Mouse (Mus musculus) kidney, embryonic 16.5 days (tissue): Measurements from ENCODE around the gene Med7. TPM values are rescaled to one million over a fixed set of nuclear protein-coding genes. Genes with fewer than 3 reads are reported as not detected.
"Not testable (repeated sequence)": the region's sequence is repeated elsewhere in the genome, so short reads cannot be mapped to it uniquely, and the experiment has no call there.

Source experiments
- ATAC-seq: fragments of 200-750 bp; cut with Nextera tagmentation; 2 replicates; pipeline ENCODE4 v1.8.0; 2017; ENCODE audit warnings: moderate TSS enrichment; ENCODE audit not compliant: low FRiP score, low TSS enrichment
- H3K27ac ChIP-seq: fragments of 300-500 bp; sonication (generic); 2 replicates; pipeline ENCODE4 v1.5.1; 2014; ENCODE audit warnings: low read length
- H3K27me3 ChIP-seq: fragments of 300-500 bp; sonication (generic); 2 replicates; pipeline ENCODE4 v1.6.1; 2014; ENCODE audit warnings: low read length, control low read depth, mixed read lengths; ENCODE audit not compliant: insufficient read depth
- H3K36me3 ChIP-seq: fragments of 300-500 bp; sonication (generic); 2 replicates; pipeline ENCODE4 v1.6.1; 2014; ENCODE audit warnings: low read length, control low read depth, mixed read lengths; ENCODE audit not compliant: insufficient read depth
- H3K4me1 ChIP-seq: fragments of 300-500 bp; sonication (generic); 2 replicates; pipeline ENCODE4 v1.6.1; 2014; ENCODE audit warnings: low read length, control low read depth, mixed read lengths; ENCODE audit not compliant: insufficient read depth
- H3K4me2 ChIP-seq: fragments of 300-500 bp; sonication (generic); replicated peaks from 2 replicates; pipeline ENCODE4 v1.6.1; 2014; ENCODE audit warnings: low read depth, low read length
- H3K4me3 ChIP-seq: fragments of 300-500 bp; sonication (generic); 2 replicates; pipeline ENCODE4 v1.5.1; 2014; ENCODE audit warnings: mild to moderate bottlenecking, low read length
- H3K9ac ChIP-seq: fragments of 300-500 bp; sonication (generic); replicated peaks from 2 replicates; pipeline ENCODE4 v1.6.1; 2014; ENCODE audit warnings: low read length
- H3K9me3 ChIP-seq: fragments of 300-500 bp; sonication (generic); 2 replicates; pipeline ENCODE4 v1.6.1; 2016; ENCODE audit warnings: low read length, control low read depth
- WGBS: fragments of 180-500 bp; shearing (Covaris S2); extraction: QIAGEN DNeasy Blood & Tissue Kit; methylation state at CpG from one replicate; pipeline ENCODE4 v1.1.7; 2014; 5-methylcytosine and 5-hydroxymethylcytosine counted together
- polyA plus RNA-seq: library from polyadenylated mRNA; unstranded; fragments of >200 nt; fragmentation: Nextera tagmentation; extraction: Ambion mirVana; gene quantifications from 2 replicates; pipeline ENCODE4 v1.2.1, GENCODE M21; 2015

The Med7 gene
- polyA plus RNA-seq, 1 experiment from 2014 or later = 76.7 TPM

DNA sequence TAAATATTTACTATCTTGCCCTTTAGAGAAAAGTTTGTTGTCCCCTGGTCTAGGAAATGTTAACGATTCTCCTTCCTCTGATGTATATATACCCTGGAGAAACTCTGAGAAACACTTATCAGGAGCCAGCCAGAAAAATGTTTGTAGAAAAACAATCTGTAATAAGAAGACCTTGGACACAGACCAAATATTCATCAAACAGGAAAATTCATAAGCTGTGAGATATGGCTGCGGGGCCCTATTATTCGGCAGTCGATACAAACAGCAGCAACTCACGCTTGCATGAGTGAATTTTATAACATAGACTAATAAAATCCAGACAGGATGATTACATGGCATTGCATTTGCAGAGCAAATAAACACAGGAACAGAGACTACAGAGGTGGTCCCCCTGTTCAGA is 17.9 kb upstream of the Med7 start:
- Histone ChIP-seq H3K36me3 (no peaks in the 10 kb centered on the region), H3K27me3 (no peaks in the 10 kb centered on the region), H3K4me1 (no peaks in the 10 kb centered on the region), H3K27ac (no peak overlapping the region), H3K4me2 (no peak overlapping the region), H3K4me3 (no peak overlapping the region), H3K9ac (no peak overlapping the region), H3K9me3 (no peaks in the 10 kb centered on the region)
- ATAC-seq = no peak
- WGBS = 63% methylated on average over 5 of the region's 5 CpGs

DNA sequence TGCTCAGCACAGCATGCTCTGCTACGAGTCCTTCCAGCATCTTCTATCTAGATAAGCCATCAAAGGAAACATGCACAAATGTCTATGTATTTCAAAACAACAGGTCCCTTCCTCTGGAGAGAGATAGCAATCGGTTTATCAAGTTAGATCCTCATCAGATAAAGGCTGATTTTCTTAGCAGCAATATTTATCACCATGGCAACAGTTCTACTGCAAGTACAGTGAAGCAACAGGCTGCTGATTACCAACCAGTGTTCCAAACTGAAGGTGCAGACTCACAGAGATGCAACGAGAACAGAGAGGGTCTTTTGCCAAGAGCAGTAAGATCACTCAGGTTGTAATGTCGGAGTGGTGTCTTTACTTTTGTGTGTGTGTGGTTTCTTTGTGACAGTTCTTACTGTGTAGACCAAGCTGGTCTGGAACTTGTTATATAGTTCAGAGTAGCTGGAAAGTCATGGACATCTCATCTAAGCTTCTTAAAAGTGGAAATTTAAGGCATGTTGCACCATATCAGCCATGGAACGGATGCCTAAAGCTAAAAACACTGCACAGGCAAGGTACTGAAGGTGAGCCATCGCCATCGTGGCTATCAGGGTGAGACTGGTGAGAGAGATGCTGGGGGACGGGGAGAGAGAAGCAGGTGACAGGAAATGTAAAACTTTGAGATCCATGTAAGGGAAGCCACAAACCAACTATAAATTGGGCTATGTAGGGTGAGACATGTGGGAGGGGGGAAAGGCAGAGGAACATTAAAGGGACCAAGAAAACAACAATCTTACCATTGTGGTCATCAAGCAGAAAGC is 15.4 kb upstream of the Med7 start:
- Histone ChIP-seq H3K4me1 (no peaks in the 10 kb centered on the region), H3K9me3 (no peaks in the 10 kb centered on the region), H3K4me3 (no peak overlapping the region), H3K36me3 (no peaks in the 10 kb centered on the region), H3K9ac (no peak overlapping the region), H3K4me2 (no peak overlapping the region), H3K27ac (no peak overlapping the region), H3K27me3 (no peaks in the 10 kb centered on the region)
- 78% methylated on average over 8 of the region's 8 CpGs for WGBS
- ATAC-seq = no peak

DNA sequence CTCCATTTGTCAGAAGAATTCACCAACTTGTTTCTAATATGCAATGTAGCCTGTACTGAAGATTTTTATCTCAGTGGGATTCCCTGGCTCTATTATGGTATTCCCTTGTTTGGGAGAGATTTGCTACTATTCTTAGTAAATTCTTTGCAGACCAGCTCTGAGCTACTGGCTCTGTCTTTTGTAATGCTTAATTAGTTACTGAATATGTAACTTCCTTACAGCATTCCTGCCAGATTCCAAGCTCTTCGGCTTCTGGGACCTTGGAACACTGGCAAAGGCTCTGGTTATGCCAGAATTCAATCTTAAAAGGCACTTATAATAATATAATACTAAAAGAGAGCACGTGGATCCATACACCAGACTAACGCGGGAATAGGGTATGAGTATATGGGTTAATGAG is 8.6 kb upstream of the Med7 start:
- not testable (repeated sequence) for H3K27ac ChIP-seq, H3K4me3 ChIP-seq, H3K4me1 ChIP-seq, H3K27me3 ChIP-seq, ATAC-seq, H3K36me3 ChIP-seq, H3K4me2 ChIP-seq, H3K9me3 ChIP-seq, H3K9ac ChIP-seq
- 42% methylated on average over 4 of the region's 4 CpGs for WGBS

- Histone ChIP-seq H3K27me3 (no peaks in the 10 kb centered on the region), H3K4me1 (no peaks in the 10 kb centered on the region), H3K9me3 (no peaks in the 10 kb centered on the region), H3K4me3 (no peak overlapping the region), H3K4me2 (no peak overlapping the region), H3K27ac (no peak overlapping the region), H3K9ac (no peak overlapping the region), H3K36me3 (no peaks in the 10 kb centered on the region)
- no peak for ATAC-seq
- WGBS = 96% methylated on average over 2 of the region's 2 CpGs
Measured at GRCm38 (mm10) chr11:46430123-46430522, 6.6 kb upstream of the Med7 start.

- H3K36me3 ChIP-seq = no peaks in the 10 kb centered on the region
- H3K27ac ChIP-seq = no peak overlapping the region
- peaks cover 2% of the 10 kb centered on the region for H3K4me1 ChIP-seq
- 14% methylated on average over 3 of the region's 3 CpGs for whole genome bisulfite sequencing
- no peaks in the 10 kb centered on the region for H3K27me3 ChIP-seq
- no peaks in the 10 kb centered on the region for H3K9me3 ChIP-seq
- no peak overlapping the region for H3K4me2 ChIP-seq
- no peak overlapping the region for H3K4me3 ChIP-seq
- H3K9ac ChIP-seq = no peak overlapping the region
- peak; percentile 84 for ATAC-seq
Measured at GRCm38 (mm10) chr11:46431129-46431528, 5.6 kb upstream of the Med7 start.

DNA sequence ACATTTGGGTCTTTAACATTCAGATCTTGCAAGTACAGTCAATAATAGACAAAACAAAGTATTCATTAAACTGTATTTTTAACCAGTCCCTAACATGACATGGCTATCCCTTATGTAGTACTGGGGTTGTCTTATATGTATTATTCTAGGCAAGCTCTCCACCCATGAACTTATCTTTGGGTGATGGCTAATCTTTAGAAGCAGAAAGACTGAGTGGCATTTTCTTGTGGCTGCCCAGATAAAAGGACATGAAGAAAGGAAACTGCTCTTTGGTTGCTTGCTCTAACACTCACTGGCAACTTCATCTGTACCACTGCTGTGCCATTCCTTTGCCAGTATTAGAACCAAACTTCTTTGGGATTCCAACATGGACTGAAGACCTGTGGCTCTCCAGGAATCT is 1.4 kb upstream of the Med7 start:
- Histone ChIP-seq H3K9me3 (no peaks in the 10 kb centered on the region), H3K27me3 (no peaks in the 10 kb centered on the region), H3K9ac (no peak overlapping the region), H3K4me2 (no peak overlapping the region), H3K27ac (no peak overlapping the region), H3K4me1 (peaks cover 9% of the 10 kb centered on the region), H3K4me3 (no peak overlapping the region), H3K36me3 (peaks cover 8% of the 10 kb centered on the region)
- ATAC-seq = no peak

DNA sequence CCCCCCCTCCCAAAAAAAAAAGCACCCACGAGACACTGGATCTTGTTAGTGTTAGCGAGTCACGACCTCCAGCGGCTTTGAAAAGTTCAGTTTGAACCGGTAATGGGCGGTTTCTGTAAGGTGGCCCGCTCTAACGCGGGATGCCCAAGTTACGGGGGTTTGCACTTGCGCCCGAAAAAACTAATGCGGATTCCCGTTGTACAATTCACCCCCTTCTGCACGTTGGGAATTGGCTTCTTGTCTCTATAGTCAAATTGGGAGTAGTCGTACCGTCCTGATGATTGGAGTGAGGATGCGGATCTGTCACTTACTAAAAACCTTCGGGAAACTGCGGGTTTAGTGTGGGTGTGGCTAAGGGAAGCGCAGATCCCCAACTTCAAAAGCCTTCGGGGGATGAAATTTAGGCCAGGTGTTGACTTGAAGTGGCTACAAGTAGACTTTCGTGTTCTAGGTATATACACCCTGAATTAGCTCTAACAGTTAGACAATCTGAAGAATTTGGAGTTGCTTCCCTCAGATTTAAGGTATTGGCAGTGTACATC is 805 bp downstream of the Med7 start:
- H3K4me1 ChIP-seq = peaks cover 9% of the 10 kb centered on the region
- H3K9me3 ChIP-seq = no peaks in the 10 kb centered on the region
- H3K4me3 ChIP-seq = peak overlapping the region; percentile 99
- 1% methylated on average over 23 of the region's 23 CpGs for WGBS
- peak; percentile 28; the same call in 1 of the 2 replicates for ATAC-seq
- H3K4me2 ChIP-seq = peak overlapping the region; percentile 84
- no peaks in the 10 kb centered on the region for H3K27me3 ChIP-seq
- peak overlapping the region; percentile 97 for H3K9ac ChIP-seq
- peaks cover 10% of the 10 kb centered on the region for H3K36me3 ChIP-seq
- peak overlapping the region; percentile 96 for H3K27ac ChIP-seq

DNA sequence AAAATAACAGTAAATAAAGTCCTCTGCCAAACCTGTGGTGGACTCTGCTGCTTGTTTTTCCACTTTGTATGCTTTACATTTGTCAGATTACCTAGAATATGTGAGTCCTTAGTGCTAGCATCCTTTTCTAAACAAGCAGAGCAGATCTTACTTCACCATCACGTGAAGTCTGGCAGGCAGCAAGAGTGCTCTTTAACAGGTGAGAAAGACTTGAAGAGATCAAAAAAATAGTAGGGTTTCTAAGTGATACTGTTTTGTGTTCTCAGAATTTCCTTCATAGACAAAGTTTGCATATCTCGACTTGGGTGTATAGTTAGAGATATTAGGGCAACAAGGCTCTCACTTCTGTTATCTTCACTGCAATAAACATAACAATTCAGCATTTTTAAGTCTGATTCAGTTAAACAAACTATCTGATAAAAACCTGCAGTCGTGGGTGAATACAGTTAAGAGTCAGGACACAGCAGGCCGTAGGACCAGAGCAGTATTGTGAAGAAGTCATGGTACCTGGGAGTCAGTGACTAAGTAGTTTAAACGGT is 2.3 kb downstream of the Med7 start:
- H3K4me1 ChIP-seq = peaks cover 9% of the 10 kb centered on the region
- H3K9me3 ChIP-seq = no peaks in the 10 kb centered on the region
- H3K27ac ChIP-seq = no peak overlapping the region
- H3K4me3 ChIP-seq = no peak overlapping the region
- H3K27me3 ChIP-seq = no peaks in the 10 kb centered on the region
- peaks cover 17% of the 10 kb centered on the region for H3K36me3 ChIP-seq
- WGBS = 89% methylated on average over 5 of the region's 5 CpGs
- no peak overlapping the region for H3K4me2 ChIP-seq
- ATAC-seq = no peak
- no peak overlapping the region for H3K9ac ChIP-seq

GRCm38 (mm10) chr11:46441774-46442173 is 5.0 kb downstream of the Med7 start:
- no peak for ATAC-seq
- no peak overlapping the region for H3K27ac ChIP-seq
- no peaks in the 10 kb centered on the region for H3K27me3 ChIP-seq
- no peaks in the 10 kb centered on the region for H3K9me3 ChIP-seq
- peaks cover 17% of the 10 kb centered on the region for H3K36me3 ChIP-seq
- H3K4me2 ChIP-seq = no peak overlapping the region
- H3K4me1 ChIP-seq = peaks cover 5% of the 10 kb centered on the region; the same call in 1 of the 2 replicates
- no peak overlapping the region for H3K9ac ChIP-seq
- H3K4me3 ChIP-seq = no peak overlapping the region
- 88% methylated on average over 1 of the region's 1 CpGs for WGBS

DNA sequence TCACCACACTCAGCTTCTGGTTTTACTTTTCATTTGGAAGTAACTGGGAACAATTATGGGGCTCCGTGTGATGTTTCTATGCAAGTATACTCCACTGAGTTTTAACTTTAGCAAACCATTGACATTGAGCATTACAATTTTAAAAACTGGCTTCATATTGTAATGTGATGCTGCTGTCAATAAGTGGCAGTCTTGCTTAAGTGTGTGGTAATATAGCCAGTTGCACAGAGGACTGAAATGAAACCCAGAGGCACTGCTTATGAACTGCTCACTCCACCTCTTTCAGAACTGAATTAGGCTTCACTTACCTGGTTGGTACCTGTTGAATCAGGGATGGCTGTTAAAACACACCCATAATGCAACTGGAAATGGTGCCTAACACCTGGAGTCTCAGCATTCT is 6.4 kb downstream of the Med7 start:
- H3K36me3 ChIP-seq = peaks cover 17% of the 10 kb centered on the region
- H3K9me3 ChIP-seq = no peaks in the 10 kb centered on the region
- no peaks in the 10 kb centered on the region for H3K27me3 ChIP-seq
- 94% methylated on average over 1 of the region's 1 CpGs for WGBS
- H3K4me2 ChIP-seq = no peak overlapping the region
- no peak overlapping the region for H3K27ac ChIP-seq
- peaks cover under 1% of the 10 kb centered on the region; the same call in 1 of the 2 replicates for H3K4me1 ChIP-seq
- ATAC-seq = no peak
- H3K9ac ChIP-seq = no peak overlapping the region
- H3K4me3 ChIP-seq = no peak overlapping the region
